Mouse (Mus musculus): ENCODE data around the gene Ccl2.

GRCm38 (mm10) chr11:82004810-82005209 lies 30.6 kb upstream of the Ccl2 start:
- TF ChIP-seq POLR2A (IDR thresholded peaks at IDR 0.05; ENCODE audit: insufficient read depth, low read depth, low read length): no peak
- TF ChIP-seq CTCF (IDR thresholded peaks at IDR 0.05; ENCODE audit: insufficient read depth, low read depth, low read length): no peak
